In the genomic region with DNA sequence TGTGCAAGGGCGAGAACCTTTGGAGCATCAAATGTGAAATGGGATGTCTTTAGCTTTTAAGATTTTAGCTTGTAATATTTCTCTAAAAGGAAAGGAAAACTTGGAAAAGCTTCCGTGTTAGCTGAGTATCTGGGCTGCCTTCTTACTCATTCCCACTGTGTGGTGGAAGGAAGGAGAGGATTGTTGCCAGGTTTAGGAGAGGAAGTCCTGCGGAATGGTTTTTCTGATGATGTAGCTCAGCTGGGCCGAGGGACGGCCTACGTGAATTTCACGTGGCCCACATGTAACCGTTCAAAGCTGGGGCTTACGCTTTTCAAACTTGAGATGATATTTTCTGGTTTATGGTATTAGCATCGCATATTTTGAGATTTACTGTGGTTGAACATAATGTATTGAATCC, we compare ENCODE assay signal across 15 mouse cellular contexts.
"Had no signal": no experiment of that assay in that cellular context is flagged by ENCODE, and none has a peak within 500 bp of the region (broad histone marks: within the 10 kb centered on the region; RNA-seq: fewer than 3 reads in every experiment).

No protein-coding gene starts in this region.

- H3K9ac ChIP-seq: liver, embryonic 13.5 days; midbrain, embryonic 12.5 days; neural tube, embryonic 13.5 days had no signal

- H3K27me3 ChIP-seq: liver, embryonic 13.5 days; midbrain, embryonic 12.5 days; neural tube, embryonic 13.5 days had no signal

- DNase-seq: layer of hippocampus, postnatal 36 days; liver, embryonic 13.5 days; lung, adult 2 months; lung, postnatal 14 days; lung, postnatal 4 days; retina, postnatal 1 day; right cerebral cortex, postnatal 25 days; thymus, adult 18-20 months; thymus, postnatal 36 days had no signal

- H3K4me1 ChIP-seq: liver, embryonic 13.5 days; midbrain, embryonic 12.5 days had no signal

- H3K27ac ChIP-seq: kidney, postnatal 0 days; left cerebral cortex, adult 2 months; liver, embryonic 13.5 days; midbrain, embryonic 12.5 days; neural tube, embryonic 13.5 days had no signal

- H3K36me3 ChIP-seq: liver, embryonic 13.5 days; midbrain, embryonic 12.5 days; neural tube, embryonic 13.5 days had no signal

- H3K4me2 ChIP-seq: liver, embryonic 13.5 days; midbrain, embryonic 12.5 days; neural tube, embryonic 13.5 days had no signal

- ATAC-seq: midbrain, embryonic 16.5 days had no signal

- H3K4me3 ChIP-seq: left cerebral cortex, adult 2 months; liver, embryonic 13.5 days; midbrain, embryonic 12.5 days; myocyte; neural tube, embryonic 13.5 days had no signal

- H3K9me3 ChIP-seq: liver, embryonic 13.5 days; midbrain, embryonic 12.5 days; neural tube, embryonic 13.5 days had no signal
